Mouse (Mus musculus): Measurements from ENCODE around the gene Unc50.

Gene Unc50

GRCm38 (mm10) chr1:37448361-37449095, 18.6 kb downstream of the Unc50 start:
- DNase-seq (ENCODE audit: low spot score), result no peak

DNA sequence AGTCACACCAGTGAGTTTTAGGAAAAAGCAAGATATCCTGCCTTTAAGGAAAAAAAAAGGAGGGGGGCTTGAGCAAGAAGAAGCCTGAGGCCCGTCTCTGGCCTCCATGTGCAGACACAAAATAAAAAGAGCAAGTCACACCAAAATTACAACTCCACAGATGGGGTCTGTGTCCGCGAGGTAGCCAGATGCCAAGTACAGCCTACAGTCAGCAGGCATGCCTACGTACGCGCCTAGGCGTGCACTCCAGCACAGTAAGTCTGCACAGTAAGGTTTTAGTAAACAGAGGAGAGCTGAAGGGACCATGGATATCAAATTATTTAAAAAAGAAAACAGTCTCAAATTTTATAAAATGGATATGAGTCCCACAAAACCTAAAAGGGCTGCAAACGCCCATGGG, 21.3 kb downstream of the Unc50 start:
- DNase-seq (ENCODE audit: low spot score), result no peak

DNA sequence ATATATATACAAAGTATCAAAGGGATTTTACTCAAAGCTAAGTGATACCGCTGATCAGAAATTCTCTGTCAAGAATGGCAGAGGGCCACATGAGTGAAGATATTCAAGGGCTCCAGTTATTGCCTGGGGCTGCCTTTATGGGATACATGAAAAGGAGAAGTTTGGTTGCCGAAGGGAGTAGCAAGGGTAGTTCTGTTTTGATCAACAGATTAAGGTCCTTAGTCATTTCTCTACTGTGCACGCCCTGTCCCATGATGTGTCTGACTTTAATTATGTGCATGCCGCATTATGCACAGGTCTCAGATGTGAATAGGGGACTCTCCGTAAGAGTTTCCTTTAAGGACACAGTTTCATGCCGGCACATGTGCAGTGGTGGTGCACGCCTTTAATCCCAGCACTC, 27.6 kb downstream of the Unc50 start:
- DNase-seq (ENCODE audit: low spot score), result no peak

- no peak for DNase-seq (ENCODE audit: low spot score)
Measured at GRCm38 (mm10) chr1:37464878-37465452, 35.0 kb downstream of the Unc50 start.

DNA sequence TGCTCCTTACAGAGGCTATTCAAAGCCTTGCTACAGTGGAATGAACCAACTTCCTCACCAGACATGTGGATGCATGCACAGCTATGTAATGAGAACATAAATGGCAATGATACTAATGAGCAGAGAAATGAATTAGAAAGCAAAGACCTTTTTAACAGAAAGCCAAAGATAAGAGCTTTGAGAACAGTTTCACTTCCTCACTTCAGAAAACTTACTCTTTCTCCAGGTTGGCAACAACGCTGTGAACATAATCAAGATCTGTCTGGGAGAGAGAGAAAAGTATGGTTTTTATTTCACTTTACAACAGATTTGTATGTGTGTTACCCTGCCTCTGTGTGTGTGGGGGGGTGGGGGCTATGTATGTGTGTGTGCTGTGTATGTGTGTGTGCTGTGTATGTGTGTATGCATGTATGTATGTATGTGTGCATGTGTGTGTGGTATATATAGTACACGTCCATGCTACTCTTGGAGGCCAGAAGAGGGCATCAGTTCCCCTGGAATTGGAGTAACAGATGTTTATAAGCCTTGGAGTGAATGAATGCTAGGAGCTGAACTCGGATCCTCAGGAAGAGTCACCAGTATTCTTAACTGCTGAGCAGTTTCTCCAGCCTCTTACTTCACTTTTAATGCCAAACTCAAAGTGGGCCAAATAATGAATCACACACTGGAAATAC, 36.5 kb downstream of the Unc50 start:
- DNase-seq (ENCODE audit: low spot score), result no peak

DNA sequence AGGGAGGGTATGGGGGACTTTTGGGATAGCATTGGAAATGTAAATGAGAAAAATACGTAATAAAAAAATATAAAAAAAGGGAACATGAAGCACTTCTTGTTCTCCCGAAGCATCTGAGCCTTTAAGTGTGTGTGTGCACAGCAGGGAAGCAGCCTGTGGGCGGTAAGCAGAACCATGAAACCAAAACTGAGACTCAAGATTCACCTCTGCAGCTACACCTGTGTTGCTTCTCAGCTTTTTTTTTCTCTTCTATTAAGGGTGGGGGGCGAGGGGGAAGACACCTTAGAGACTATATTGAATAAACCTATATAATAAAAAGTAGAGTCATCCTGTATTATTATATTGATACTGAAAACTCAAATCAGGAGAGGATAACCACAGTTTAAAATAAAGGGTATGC, 37.9 kb downstream of the Unc50 start:
- no peak for DNase-seq (ENCODE audit: low spot score)

- no peak for DNase-seq (ENCODE audit: low spot score)
Measured at GRCm38 (mm10) chr1:37469007-37469406, 39.1 kb downstream of the Unc50 start.

DNA sequence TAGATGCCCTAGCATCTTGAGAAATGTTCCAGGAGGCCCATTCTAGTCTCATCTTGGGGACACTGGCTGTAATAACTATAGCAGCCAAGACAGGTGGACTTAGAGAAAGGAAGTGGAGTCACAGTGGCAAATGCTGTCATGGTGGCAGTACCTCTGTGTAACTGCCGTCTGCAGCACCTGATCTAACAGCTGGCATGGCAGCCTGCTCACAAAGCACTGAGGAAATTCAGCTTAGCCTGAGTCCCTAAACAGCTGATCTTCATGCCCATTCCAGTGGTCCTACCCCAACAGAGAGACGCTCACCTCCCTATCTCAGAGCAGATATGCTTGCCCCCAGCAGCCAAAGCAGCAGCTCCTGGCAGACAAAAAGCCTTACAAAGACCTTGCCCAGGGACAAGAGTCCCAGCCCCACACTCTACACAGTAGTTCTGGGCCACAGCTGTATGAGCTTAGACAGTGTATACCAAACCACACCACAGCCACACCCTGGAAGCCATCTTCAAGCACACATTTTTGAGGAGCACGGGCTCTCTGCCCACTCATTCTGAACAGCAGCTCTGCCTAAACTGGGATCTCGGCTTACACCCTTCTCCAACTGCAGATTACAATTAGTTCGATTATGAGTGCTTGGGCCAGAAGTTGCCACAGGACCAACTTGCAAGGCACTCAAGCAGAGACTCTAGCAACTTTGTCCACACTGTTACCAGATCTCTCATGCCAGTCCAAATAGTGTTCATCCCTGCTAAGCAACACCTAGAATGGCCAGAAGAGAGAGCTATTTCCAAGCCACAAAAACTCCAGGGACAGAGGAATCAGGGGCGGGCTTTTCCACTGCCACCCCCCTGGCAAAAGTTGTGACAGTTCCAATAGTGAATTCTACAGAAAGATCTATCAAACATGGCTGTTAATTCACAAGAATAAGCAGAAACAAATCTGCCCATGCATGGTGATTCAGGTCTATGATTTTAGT, 41.5 kb downstream of the Unc50 start:
- no peak for DNase-seq (ENCODE audit: low spot score)

GRCm38 (mm10) chr1:37473251-37473650, 43.3 kb downstream of the Unc50 start:
- no peak for DNase-seq (ENCODE audit: low spot score)

GRCm38 (mm10) chr1:37474046-37474445, 44.1 kb downstream of the Unc50 start:
- DNase-seq (ENCODE audit: low spot score), result no peak

DNA sequence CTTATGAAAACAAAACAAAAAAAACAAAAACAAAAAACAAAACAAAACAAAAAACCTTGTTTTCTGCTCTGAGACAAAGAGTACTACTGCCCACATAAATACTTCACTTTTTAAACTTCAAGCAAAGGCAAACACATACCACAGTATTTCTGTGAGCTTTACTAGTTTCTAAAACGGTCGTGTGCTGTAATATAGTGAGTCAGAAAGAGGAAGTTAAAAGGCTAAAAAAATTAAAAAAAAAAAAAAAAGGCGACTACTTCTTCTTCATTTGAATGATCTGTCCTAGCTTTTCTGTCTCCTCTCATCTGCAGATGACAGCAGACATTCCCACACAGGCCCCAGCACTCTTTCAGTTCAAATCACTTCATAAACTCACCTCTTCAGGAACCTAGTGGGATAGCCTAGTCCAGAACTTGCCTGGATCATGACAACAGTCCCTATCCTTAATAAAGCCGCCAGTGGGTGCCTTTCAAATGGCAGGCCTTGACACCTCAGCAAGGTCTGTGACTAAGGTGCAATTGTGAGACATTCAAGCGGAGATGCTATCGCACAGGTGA, 44.8 kb downstream of the Unc50 start:
- DNase-seq (ENCODE audit: low spot score), result no peak

DNA sequence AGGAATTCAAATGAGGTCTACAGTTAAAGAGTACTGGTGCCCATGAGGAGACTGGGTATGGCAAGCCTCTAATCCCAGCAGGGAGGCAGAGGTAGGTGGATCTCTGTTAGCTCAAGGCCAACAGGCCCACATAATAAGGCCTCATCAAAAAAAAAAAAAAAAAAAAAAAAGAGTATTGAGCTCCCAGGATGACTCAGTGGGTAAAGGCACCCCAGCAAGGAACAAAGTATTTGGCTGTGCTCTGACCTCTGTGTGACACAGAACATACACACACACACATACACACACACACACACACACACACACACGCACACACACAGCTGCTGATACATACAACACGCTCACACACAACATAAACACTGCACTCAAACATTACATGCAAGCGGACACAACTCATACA, 45.4 kb downstream of the Unc50 start:
- no peak for DNase-seq (ENCODE audit: low spot score)

DNA sequence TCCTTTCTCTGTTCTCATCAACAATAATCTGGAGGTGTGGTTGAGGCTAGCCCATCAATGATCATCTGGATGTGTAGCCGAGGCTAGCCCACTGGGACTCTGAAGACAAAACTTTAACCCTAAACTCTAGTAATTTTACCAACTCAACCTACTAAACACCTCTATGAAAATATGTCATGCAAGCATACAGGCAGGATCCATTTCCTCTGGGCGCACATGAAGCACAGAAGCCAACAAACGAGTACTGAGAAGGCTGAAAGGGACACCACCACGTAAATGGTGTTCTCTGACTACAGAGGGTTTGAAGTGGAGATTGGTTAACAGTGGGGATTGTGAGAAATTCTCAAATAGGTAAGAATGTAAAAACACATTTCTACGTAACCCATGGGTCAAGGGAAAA, 47.3 kb downstream of the Unc50 start:
- DNase-seq (ENCODE audit: low spot score), result no peak

GRCm38 (mm10) chr1:37477928-37478327, 48.0 kb downstream of the Unc50 start:
- no peak for DNase-seq (ENCODE audit: low spot score)

- no peak for DNase-seq (ENCODE audit: low spot score)
Measured at GRCm38 (mm10) chr1:37478416-37478815, 48.5 kb downstream of the Unc50 start.

GRCm38 (mm10) chr1:37479074-37479473, 49.1 kb downstream of the Unc50 start:
- no peak for DNase-seq (ENCODE audit: low spot score)

GRCm38 (mm10) chr1:37479759-37480158, 49.8 kb downstream of the Unc50 start:
- no peak for DNase-seq (ENCODE audit: low spot score)

DNA sequence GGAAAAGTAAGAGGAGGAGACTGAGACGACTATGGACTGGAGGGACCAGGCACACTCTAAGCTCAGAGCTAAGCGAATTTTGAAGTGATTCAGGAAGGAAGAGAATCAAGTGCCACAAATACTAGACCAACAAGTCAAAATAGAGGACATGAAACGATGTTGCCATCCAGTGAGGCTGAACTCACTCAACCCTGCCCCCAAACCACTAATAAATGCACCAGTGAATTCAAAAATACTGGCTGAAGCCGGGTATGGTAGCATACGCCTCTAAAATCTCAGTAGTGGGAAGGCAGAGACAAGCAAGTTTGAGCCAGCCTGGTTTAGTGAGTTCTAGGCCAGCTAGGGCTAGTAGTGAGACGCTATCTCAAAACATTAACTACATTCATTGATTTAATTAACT, 50.8 kb downstream of the Unc50 start:
- DNase-seq (ENCODE audit: low spot score), result no peak

DNA sequence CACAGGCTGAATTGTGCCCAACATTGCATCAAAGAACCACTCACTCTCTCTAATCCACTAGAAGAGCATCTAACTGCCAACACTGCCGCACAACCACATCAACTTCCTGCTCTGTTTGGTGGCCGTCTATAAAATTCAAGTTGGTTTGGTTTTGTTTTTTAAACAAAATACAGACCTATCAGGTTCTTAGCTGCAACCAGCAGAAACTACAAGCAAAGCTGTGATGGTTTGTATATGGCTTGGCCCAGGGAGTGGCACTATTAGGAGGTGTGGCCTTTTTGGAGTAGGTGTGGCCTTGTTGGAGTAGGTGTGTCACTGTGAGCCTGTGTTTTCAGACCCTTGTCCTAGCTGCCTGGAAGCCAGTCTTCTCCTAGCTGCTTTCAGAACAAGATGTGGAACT, 51.4 kb downstream of the Unc50 start:
- no peak for DNase-seq (ENCODE audit: low spot score)

DNA sequence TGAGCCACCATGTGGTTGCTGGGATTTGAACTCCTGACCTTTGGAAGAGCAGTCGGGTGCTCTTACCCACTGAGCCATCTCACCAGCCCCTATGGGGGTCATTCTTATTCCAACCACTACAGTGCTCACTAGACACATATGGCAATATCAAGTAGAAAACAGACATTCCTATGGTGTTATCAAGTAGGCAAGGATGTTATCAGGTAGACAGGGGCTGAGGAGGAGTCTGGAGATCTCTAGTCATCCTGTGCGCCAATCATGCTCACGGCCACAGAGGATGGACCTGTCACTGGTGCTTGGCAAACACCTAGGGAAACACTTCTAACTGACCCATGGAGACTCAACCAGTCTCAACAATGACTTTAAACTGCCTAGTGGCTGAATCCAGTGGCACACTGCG, 54.7 kb downstream of the Unc50 start:
- no peak for DNase-seq (ENCODE audit: low spot score)

DNA sequence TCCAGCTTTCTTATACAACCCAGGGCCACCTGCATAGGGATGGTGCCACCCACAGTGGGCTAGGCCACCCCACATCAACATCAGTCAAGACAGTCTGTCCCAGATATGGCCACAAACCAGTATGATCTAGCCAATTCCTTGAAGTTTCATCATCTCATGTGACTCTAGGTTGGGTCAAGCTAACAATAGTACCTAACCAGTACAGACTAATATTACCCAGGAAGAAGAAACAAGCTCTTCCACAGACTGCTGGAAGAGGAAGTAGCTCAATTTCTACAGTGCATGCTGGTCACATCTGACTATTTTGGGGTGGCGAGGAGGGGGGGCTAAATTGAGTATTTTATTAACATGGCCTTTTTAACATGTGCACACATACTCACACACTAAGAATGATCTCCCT, 56.5 kb downstream of the Unc50 start:
- no peak for DNase-seq (ENCODE audit: low spot score)

GRCm38 (mm10) chr1:37486994-37487393, 57.1 kb downstream of the Unc50 start:
- no peak for DNase-seq (ENCODE audit: low spot score)
